Mouse (Mus musculus) heart, adult 2 months (tissue): Measurements from ENCODE around the gene Zfp940.

Source experiments
- CTCF ChIP-seq: fragments of 200-600 bp; IDR thresholded peaks from 2 replicates; pipeline ENCODE4 v1.8.1; 2022; ENCODE audit warnings: antibody characterized with exemption, mild to moderate bottlenecking, moderate library complexity
- EP300 ChIP-seq: fragments of 200-500 bp; IDR thresholded peaks from 2 replicates; pipeline ENCODE4 v1.6.1; 2011; ENCODE audit warnings: low read depth, low read length, control low read depth; ENCODE audit not compliant: insufficient read depth
- POLR2A ChIP-seq: fragments of 200-500 bp; IDR thresholded peaks from 2 replicates; pipeline ENCODE4 v1.6.1; 2011; ENCODE audit warnings: mild to moderate bottlenecking, low read depth, low read length, control low read depth; ENCODE audit not compliant: insufficient read depth

GRCm38 (mm10) chr7:29815061-29815784 is 38.2 kb downstream of the Zfp940 start:
- TF ChIP-seq EP300 (no peak), POLR2A (no peak), CTCF (no peak)
